Mouse (Mus musculus): Measurements from ENCODE around the gene Syt8.

Syt8 gene

GRCm38 (mm10) chr7:142476271-142476670 is 41.6 kb downstream of the Syt8 start:
- DNase-seq (ENCODE audit: low spot score in 2 of 2) = no peak

GRCm38 (mm10) chr7:142476795-142477452 is 42.3 kb downstream of the Syt8 start:
- DNase-seq (ENCODE audit: low spot score in 2 of 2) = no peak

- DNase-seq (ENCODE audit: low spot score in 2 of 2) = no peak
Measured at GRCm38 (mm10) chr7:142478001-142478400, 43.4 kb downstream of the Syt8 start.

- no peak for DNase-seq (ENCODE audit: low spot score in 2 of 2)
Measured at GRCm38 (mm10) chr7:142478574-142478973, 43.9 kb downstream of the Syt8 start.

GRCm38 (mm10) chr7:142479307-142479706 is 44.7 kb downstream of the Syt8 start:
- no peak for DNase-seq (ENCODE audit: low spot score in 2 of 2)

GRCm38 (mm10) chr7:142479886-142480285 is 45.2 kb downstream of the Syt8 start:
- DNase-seq (ENCODE audit: low spot score in 2 of 2) = no peak

DNA sequence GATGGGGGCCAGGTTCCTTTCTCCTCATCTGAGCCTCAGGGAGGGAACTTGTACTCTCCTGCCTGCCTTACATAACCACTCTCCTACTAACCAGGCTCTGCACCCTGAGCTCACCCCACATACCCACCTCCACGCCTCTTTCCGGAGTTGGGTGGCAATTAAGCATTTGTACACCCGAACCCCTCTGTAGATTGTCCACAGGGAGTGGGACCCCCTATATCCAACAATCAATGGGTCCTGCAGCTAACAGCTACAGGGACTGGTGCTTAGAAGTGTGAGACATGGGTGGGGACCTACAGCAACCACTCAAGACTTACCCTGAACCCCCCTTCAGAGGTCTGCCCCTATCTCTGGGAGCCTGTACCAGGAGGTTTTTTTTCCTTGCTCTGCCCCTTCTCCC is 46.0 kb downstream of the Syt8 start:
- DNase-seq (ENCODE audit: low spot score in 2 of 2) = no peak

GRCm38 (mm10) chr7:142481186-142481567 is 46.5 kb downstream of the Syt8 start:
- no peak for DNase-seq (ENCODE audit: low spot score in 2 of 2)

GRCm38 (mm10) chr7:142481568-142482255 is 47.1 kb downstream of the Syt8 start:
- DNase-seq (ENCODE audit: low spot score in 2 of 2) = no peak

DNA sequence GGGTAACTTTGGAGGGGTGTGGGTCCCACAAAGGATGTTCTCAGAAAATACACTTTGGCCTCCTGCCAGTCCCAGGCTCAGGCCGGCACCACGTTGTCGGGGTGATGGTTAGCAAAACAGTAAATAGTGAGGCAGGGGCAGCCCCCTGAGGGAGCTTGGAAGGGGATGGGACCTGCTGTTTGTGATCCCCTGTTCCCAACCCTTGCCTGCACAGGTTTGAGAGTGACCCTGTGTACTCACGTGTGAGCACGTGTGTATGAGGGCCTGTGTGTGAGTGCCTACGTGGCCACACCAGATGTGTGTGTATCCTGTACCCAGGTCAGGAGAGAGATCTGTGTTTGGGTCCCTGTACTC is 47.6 kb downstream of the Syt8 start:
- DNase-seq (ENCODE audit: low spot score in 2 of 2) = no peak

GRCm38 (mm10) chr7:142483136-142483535 is 48.5 kb downstream of the Syt8 start:
- no peak for DNase-seq (ENCODE audit: low spot score in 2 of 2)

- DNase-seq (ENCODE audit: low spot score in 2 of 2) = no peak
Measured at GRCm38 (mm10) chr7:142484780-142485179, 50.1 kb downstream of the Syt8 start.

GRCm38 (mm10) chr7:142486751-142487162 is 52.1 kb downstream of the Syt8 start:
- DNase-seq (ENCODE audit: low spot score in 2 of 2) = no peak

DNA sequence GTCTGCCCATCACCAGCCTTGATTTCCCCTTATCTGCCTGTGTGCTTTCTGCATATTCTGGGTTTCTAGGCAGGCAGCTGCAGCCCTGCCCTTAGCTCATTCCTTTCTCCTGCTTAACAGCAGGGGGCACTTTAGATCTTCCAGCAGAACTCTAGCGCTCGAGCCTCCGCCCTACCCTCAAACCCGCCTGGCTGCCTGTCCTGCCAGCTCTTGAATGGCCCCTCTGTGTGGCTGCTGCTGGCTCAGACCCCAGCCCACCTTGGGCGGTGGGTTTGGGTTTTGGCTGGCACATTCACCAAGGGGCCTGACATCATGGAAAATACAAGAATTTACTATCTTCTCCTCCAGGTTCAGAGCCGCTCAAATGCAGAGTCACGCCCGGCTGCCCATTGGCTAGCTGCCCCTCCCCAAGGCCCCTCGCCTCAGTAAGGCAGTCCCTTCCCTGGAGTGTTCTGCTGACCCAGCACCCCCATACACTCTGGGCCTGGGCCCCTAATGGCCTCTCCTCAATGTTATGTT is 52.8 kb downstream of the Syt8 start:
- DNase-seq (ENCODE audit: low spot score in 2 of 2) = no peak

GRCm38 (mm10) chr7:142488053-142488452 is 53.4 kb downstream of the Syt8 start:
- no peak for DNase-seq (ENCODE audit: low spot score in 2 of 2)

Data from spleen, postnatal 36 days (tissue).